Mouse (Mus musculus): ENCODE measurements at regions not wholly inside any gene's neighbourhood (a gene's known extent, or its start where the extent isn't known, plus 50 kb on each side); places are given as distances from the start of the nearest gene placed in this dataset.

- TF ChIP-seq CTCF (IDR thresholded peaks at IDR 0.05; ENCODE audit: low read depth), result no peak
- no peak for TF ChIP-seq EP300 (IDR thresholded peaks at IDR 0.05; ENCODE audit: low read depth)
Observed at GRCm38 (mm10) chr9:34243674-34244073, 242.0 kb upstream of the Kirrel3 start.

Data from heart, postnatal 0 days (tissue).